Mouse (Mus musculus) cerebellum, postnatal 10 days (tissue): Measurements from ENCODE around the gene Agk.

Experiments used
- DNase-seq, 2 experiments: peaks; one replicate each; pipeline ENCODE4 v3.0.0; 2021; ENCODE audit warnings: mixed read lengths in 2 of 2

The Agk gene

GRCm38 (mm10) chr6:40443281-40443928, 118.4 kb downstream of the Agk start:
- no peak for DNase-seq
